Mouse (Mus musculus): ENCODE results near the gene Klhl1. TPM values are rescaled to one million over a fixed set of nuclear protein-coding genes. Genes with fewer than 3 reads are reported as not detected.

Klhl1 gene
- polyA plus RNA-seq (2014; fragmentation: Illumina TruSeq; extraction: RNeasy Lipid Tissue Mini Kit (QIAGEN cat#74804); ENCODE audit: low replicate concordance) = 0.07 TPM

GRCm38 (mm10) chr14:96518954-96519682 is at the start of gene Klhl1:
TSS of gene Klhl1 (minus strand) at chr14:96519102.

Measured in small intestine, adult 10 weeks (tissue).